Mouse (Mus musculus): Measurements from ENCODE around the gene Opcml.

DNA sequence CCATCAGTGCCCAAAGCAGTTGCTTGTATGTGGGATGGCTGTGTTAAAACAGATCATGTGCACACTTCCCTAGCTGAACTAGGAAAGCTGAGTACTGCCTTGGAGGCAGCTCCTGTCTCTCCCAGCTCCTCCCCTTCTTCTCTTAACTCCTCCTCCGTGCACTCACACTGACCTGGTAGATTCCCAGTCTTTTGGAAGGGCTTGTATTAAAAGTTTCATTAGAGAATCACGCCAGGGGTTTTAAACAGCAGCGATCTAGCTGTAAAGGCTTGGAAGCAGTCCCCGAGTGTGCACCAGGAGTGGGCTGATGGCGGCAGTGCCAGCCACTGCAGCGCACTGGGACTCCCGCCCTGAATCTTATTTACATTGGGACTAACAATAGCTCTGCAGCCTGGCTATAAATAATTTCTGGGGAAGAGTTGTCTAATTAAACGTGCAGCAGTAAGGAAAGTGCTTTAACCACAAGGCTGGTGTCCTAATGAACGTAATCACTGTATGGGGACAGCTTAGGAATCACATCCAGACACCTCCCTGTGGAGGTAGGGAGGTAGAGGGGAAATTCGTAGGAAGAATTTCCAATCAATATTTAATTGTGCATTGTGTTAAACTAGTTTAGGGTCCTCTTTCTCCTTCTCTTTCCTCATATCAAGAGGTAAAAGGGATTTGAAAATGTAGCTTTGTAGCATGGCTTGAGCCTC lies 546.1 kb downstream of the Opcml start:
- no peak for TF ChIP-seq POLR2A (IDR thresholded peaks at IDR 0.05; ENCODE audit: borderline replicate concordance, insufficient read depth, low read length)
- TF ChIP-seq CTCF (IDR thresholded peaks at IDR 0.05; ENCODE audit: borderline replicate concordance, insufficient read depth, low read depth, low read length) = no peak

Measured in cerebellum, adult 2 months (tissue).